Mouse (Mus musculus): ENCODE results near the gene Yipf3. TPM values are rescaled to one million over a fixed set of nuclear protein-coding genes. Genes with fewer than 3 reads are reported as not detected.

The Yipf3 gene
- polyA plus RNA-seq (2015; fragmentation: Nextera tagmentation; extraction: Ambion mirVana) = 82.8 and 95.7 TPM in 2 replicates

- WGBS = under 1% methylated on average over 53 of the region's 53 CpGs
- Histone ChIP-seq H3K9ac (peak within 1 kb of the TSS; percentile 97), H3K4me3 (peak within 1 kb of the TSS; percentile 91), H3K27me3 (no peaks in the 10 kb centered on the region), H3K27ac (peak within 1 kb of the TSS; percentile 80), H3K36me3 (peaks cover 76% of the 10 kb centered on the region), H3K4me1 (peaks cover 26% of the 10 kb centered on the region), H3K4me2 (peak within 1 kb of the TSS; percentile 74), H3K9me3 (no peaks in the 10 kb centered on the region)
- ATAC-seq (ENCODE audit: insufficient number of reproducible peaks, insufficient read depth, low FRiP score, low TSS enrichment, low read depth) = peak; percentile 83
Observed at GRCm38 (mm10) chr17:46247512-46248188, at the start of gene Yipf3, which contains the start of gene Polr1c. Gene Yipf3 (plus strand): TSS chr17:46248080. Gene Polr1c (minus strand): TSS chr17:46248054.

GRCm38 (mm10) chr17:46201151-46201550, 46.7 kb upstream of the Yipf3 start:
- no peak for ATAC-seq (ENCODE audit: insufficient number of reproducible peaks, insufficient read depth, low FRiP score, low TSS enrichment, low read depth)
- H3K27ac ChIP-seq = no peak overlapping the region
- 66% methylated on average over 6 of the region's 6 CpGs for whole genome bisulfite sequencing
- H3K4me1 ChIP-seq = peaks cover 28% of the 10 kb centered on the region
- no peaks in the 10 kb centered on the region for H3K9me3 ChIP-seq
- H3K27me3 ChIP-seq = no peaks in the 10 kb centered on the region
- H3K9ac ChIP-seq = peak overlapping the region; percentile 62; the same call in 1 of the 2 replicates
- peak overlapping the region; percentile 95 for H3K4me3 ChIP-seq
- H3K4me2 ChIP-seq = peak overlapping the region; percentile 81
- peaks cover 50% of the 10 kb centered on the region for H3K36me3 ChIP-seq

- WGBS = 0% methylated on average over 66 of the region's 66 CpGs
Observed at GRCm38 (mm10) chr17:46202421-46203071, 45.3 kb upstream of the Yipf3 start, which contains the start of the genes Polh and Xpo5. Gene Polh (minus strand): TSS chr17:46202645. Gene Xpo5 (plus strand): TSS chr17:46202782.

GRCm38 (mm10) chr17:46203078-46203477, 44.8 kb upstream of the Yipf3 start:
- ATAC-seq (ENCODE audit: insufficient number of reproducible peaks, insufficient read depth, low FRiP score, low TSS enrichment, low read depth) = no peak
- Histone ChIP-seq H3K27ac (peak overlapping the region; percentile 86), H3K27me3 (no peaks in the 10 kb centered on the region), H3K9me3 (no peaks in the 10 kb centered on the region), H3K36me3 (peaks cover 50% of the 10 kb centered on the region), H3K4me1 (peaks cover 28% of the 10 kb centered on the region), H3K9ac (peak overlapping the region; percentile 95), H3K4me3 (peak overlapping the region; percentile 95), H3K4me2 (peak overlapping the region; percentile 87)
- WGBS = under 1% methylated on average over 20 of the region's 20 CpGs

More at GRCm38 (mm10) chr17:46202421-46203071, 45.3 kb upstream of the Yipf3 start, which contains the start of the genes Polh and Xpo5:
- peak within 1 kb of the TSS; percentile 95 for H3K9ac ChIP-seq
- H3K4me1 ChIP-seq = peaks cover 28% of the 10 kb centered on the region
- H3K4me2 ChIP-seq = peak within 1 kb of the TSS; percentile 87
- peak; percentile 88 for ATAC-seq (ENCODE audit: insufficient number of reproducible peaks, insufficient read depth, low FRiP score, low TSS enrichment, low read depth)
- peak within 1 kb of the TSS; percentile 86 for H3K27ac ChIP-seq
- no peaks in the 10 kb centered on the region for H3K9me3 ChIP-seq
- peaks cover 50% of the 10 kb centered on the region for H3K36me3 ChIP-seq
- peak within 1 kb of the TSS; percentile 95 for H3K4me3 ChIP-seq
- H3K27me3 ChIP-seq = no peaks in the 10 kb centered on the region

DNA sequence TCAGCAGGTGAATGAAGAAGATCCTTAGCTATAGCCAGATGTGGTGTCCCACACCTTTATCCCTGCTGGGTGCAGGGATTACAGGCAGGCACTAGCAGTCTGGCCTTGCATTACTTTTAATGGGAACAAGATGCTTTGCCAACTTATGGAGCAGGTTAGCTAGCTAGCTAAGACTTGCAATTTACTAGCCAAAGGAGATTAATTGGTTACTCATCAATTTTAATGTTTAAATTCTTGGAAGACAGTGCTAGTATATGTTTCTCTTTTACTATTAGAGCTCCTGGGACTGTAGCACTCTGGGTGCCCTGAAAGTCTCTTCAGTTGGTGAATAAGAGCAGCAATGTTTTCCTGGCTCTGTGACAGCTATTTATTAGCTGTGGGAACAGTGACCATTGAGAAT, 41.2 kb upstream of the Yipf3 start:
- Histone ChIP-seq H3K9me3 (no peaks in the 10 kb centered on the region), H3K4me1 (peaks cover 17% of the 10 kb centered on the region), H3K27me3 (no peaks in the 10 kb centered on the region), H3K27ac (no peak overlapping the region), H3K4me3 (no peak overlapping the region), H3K4me2 (no peak overlapping the region), H3K36me3 (peaks cover 65% of the 10 kb centered on the region), H3K9ac (no peak overlapping the region)
- ATAC-seq (ENCODE audit: insufficient number of reproducible peaks, insufficient read depth, low FRiP score, low TSS enrichment, low read depth) = no peak

- Histone ChIP-seq H3K27me3 (no peaks in the 10 kb centered on the region), H3K4me3 (no peak overlapping the region), H3K9me3 (no peaks in the 10 kb centered on the region), H3K4me2 (no peak overlapping the region), H3K4me1 (no peaks in the 10 kb centered on the region), H3K9ac (no peak overlapping the region), H3K27ac (no peak overlapping the region), H3K36me3 (peaks cover 93% of the 10 kb centered on the region)
- WGBS = 84% methylated on average over 3 of the region's 3 CpGs
- ATAC-seq (ENCODE audit: insufficient number of reproducible peaks, insufficient read depth, low FRiP score, low TSS enrichment, low read depth) = no peak
Observed at GRCm38 (mm10) chr17:46210550-46210949, 37.3 kb upstream of the Yipf3 start.

DNA sequence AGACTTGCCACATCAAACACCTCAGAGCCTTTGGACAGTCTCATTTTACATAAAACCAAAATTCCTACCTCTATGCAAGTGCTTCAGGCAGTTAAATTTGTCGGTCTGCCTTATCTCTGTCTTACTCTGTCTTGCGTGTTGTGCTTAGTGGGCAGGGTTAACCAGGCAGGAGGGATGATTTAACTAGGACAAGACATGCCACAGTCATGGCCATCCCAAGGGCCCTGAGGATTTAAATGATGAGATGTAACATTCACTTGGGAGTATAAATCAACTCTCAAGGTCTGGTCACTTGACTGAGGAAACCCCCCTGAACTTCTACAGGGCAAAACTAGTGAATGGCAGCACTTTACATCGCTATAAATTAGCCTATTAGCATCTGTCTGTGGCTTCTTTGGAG, 26.3 kb upstream of the Yipf3 start:
- Histone ChIP-seq H3K4me2 (no peak overlapping the region), H3K27ac (no peak overlapping the region), H3K4me1 (no peaks in the 10 kb centered on the region), H3K9me3 (no peaks in the 10 kb centered on the region), H3K9ac (no peak overlapping the region), H3K4me3 (no peak overlapping the region), H3K36me3 (peaks cover 99% of the 10 kb centered on the region), H3K27me3 (no peaks in the 10 kb centered on the region)
- ATAC-seq (ENCODE audit: insufficient number of reproducible peaks, insufficient read depth, low FRiP score, low TSS enrichment, low read depth) = no peak
- WGBS = 88% methylated on average over 3 of the region's 3 CpGs

- H3K9me3 ChIP-seq = no peaks in the 10 kb centered on the region
Observed at GRCm38 (mm10) chr17:46227576-46227975, 20.3 kb upstream of the Yipf3 start.

GRCm38 (mm10) chr17:46236067-46236466, 11.8 kb upstream of the Yipf3 start:
- H3K4me2 ChIP-seq = no peak overlapping the region
- no peaks in the 10 kb centered on the region for H3K9me3 ChIP-seq
- H3K4me1 ChIP-seq = no peaks in the 10 kb centered on the region
- no peak overlapping the region for H3K4me3 ChIP-seq
- no peak overlapping the region for H3K27ac ChIP-seq
- peaks cover 93% of the 10 kb centered on the region for H3K36me3 ChIP-seq
- H3K27me3 ChIP-seq = no peaks in the 10 kb centered on the region
- ATAC-seq (ENCODE audit: insufficient number of reproducible peaks, insufficient read depth, low FRiP score, low TSS enrichment, low read depth) = no peak
- no peak overlapping the region for H3K9ac ChIP-seq
- 79% methylated on average over 1 of the region's 1 CpGs for WGBS

More at GRCm38 (mm10) chr17:46227576-46227975, 20.3 kb upstream of the Yipf3 start:
- Histone ChIP-seq H3K4me2 (no peak overlapping the region), H3K36me3 (peaks cover 97% of the 10 kb centered on the region), H3K4me3 (no peak overlapping the region), H3K27ac (no peak overlapping the region), H3K9ac (no peak overlapping the region), H3K27me3 (no peaks in the 10 kb centered on the region), H3K4me1 (no peaks in the 10 kb centered on the region)
- ATAC-seq (ENCODE audit: insufficient number of reproducible peaks, insufficient read depth, low FRiP score, low TSS enrichment, low read depth) = no peak
- WGBS = 52% methylated on average over 7 of the region's 7 CpGs

DNA sequence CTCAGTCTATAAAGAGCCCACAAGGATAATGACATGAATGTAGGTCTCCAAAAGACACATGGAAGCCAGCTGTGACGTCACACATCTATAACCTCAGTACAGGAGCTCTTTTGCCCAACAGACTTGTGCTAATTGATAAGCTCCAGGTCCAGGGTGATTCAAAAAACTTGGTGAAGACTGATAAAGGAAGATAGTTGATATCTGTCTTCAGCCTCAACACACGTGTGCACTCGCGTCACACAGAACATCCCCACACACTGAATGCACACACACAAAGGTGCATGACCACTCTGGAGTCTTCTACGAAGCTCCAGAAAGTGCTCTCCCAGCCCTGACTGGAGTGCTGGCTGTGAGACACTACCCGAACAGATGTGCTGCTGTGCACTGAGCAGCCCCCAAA, 10.8 kb upstream of the Yipf3 start:
- no peak for ATAC-seq (ENCODE audit: insufficient number of reproducible peaks, insufficient read depth, low FRiP score, low TSS enrichment, low read depth)
- Histone ChIP-seq H3K4me1 (no peaks in the 10 kb centered on the region), H3K27ac (no peak overlapping the region), H3K9ac (no peak overlapping the region), H3K27me3 (no peaks in the 10 kb centered on the region), H3K4me2 (no peak overlapping the region), H3K36me3 (peaks cover 94% of the 10 kb centered on the region), H3K9me3 (no peaks in the 10 kb centered on the region), H3K4me3 (no peak overlapping the region)
- WGBS = 92% methylated on average over 6 of the region's 6 CpGs

DNA sequence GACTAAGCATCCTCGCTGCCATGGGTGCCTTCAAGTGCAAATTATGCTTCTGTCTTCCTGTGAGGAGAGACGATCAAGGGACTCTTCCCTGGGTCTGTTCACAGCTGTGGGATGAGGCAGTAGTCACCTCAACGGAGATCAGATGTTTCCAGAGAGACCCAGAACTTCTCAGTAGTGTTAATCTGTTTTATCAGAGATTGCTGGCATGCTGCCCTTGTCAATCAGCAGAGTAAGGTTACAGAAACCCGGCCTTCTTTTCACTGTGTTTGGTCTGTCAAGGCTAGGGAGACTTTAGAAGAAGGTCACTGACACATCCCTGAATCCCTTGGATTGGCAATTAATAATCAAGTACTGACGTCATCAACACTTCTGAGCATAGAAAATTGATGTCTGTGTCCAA, 10.4 kb upstream of the Yipf3 start:
- Histone ChIP-seq H3K36me3 (peaks cover 95% of the 10 kb centered on the region), H3K9me3 (no peaks in the 10 kb centered on the region), H3K27ac (no peak overlapping the region), H3K4me3 (no peak overlapping the region), H3K4me2 (no peak overlapping the region), H3K27me3 (no peaks in the 10 kb centered on the region), H3K9ac (no peak overlapping the region), H3K4me1 (no peaks in the 10 kb centered on the region)
- 79% methylated on average over 5 of the region's 5 CpGs for WGBS
- ATAC-seq (ENCODE audit: insufficient number of reproducible peaks, insufficient read depth, low FRiP score, low TSS enrichment, low read depth) = no peak

Measured in embryonic facial prominence, embryonic 13.5 days (tissue).